Mouse (Mus musculus) G1E (cell line): ENCODE results near the gene Hist1h2ad. TPM values are rescaled to one million over a fixed set of nuclear protein-coding genes. Genes with fewer than 3 reads are reported as not detected.

Experiments
- ATAC-seq: 2 replicates; pipeline ENCODE4 v1.8.0; 2016; ENCODE audit warnings: mild to moderate bottlenecking; ENCODE audit not compliant: insufficient number of reproducible peaks, poor library complexity, low FRiP score, severe bottlenecking; ENCODE audit errors: extremely low read depth
- DNase-seq: peaks from one replicate; pipeline ENCODE4 v3.0.0; 2012; ENCODE audit warnings: low spot score
- H3K27me3 ChIP-seq: 2 replicates; pipeline ENCODE4 v1.6.1; 2012; ENCODE audit warnings: mild to moderate bottlenecking, low read length, inconsistent platforms; ENCODE audit not compliant: insufficient read depth
- H3K36me3 ChIP-seq: replicated peaks from 2 replicates; pipeline ENCODE3; 2012; ENCODE audit warnings: mild to moderate bottlenecking, inconsistent platforms
- H3K4me1 ChIP-seq: 2 replicates; pipeline ENCODE4 v1.6.1; 2012; ENCODE audit warnings: low read depth, low read length, inconsistent platforms, mixed read lengths; ENCODE audit not compliant: insufficient read depth
- H3K4me3 ChIP-seq: 2 replicates; pipeline ENCODE4 v1.5.1; 2012; ENCODE audit warnings: low read depth, mild to moderate bottlenecking, inconsistent platforms, low read length, moderate library complexity, mixed read lengths
- H3K9me3 ChIP-seq: replicated peaks from 2 replicates; pipeline ENCODE4 v1.6.1; 2012; ENCODE audit warnings: inconsistent platforms
- CTCF ChIP-seq: IDR thresholded peaks from 2 replicates; pipeline ENCODE4 v1.5.1; 2012; ENCODE audit warnings: low read depth, low read length, inconsistent platforms, mixed read lengths
- GATA1 ChIP-seq: IDR thresholded peaks from 2 replicates; pipeline ENCODE4 v1.6.1; 2012; ENCODE audit warnings: borderline replicate concordance, low read length, inconsistent platforms, mixed read lengths
- GATA2 ChIP-seq: IDR thresholded peaks from 2 replicates; pipeline ENCODE4 v1.6.1; 2012; ENCODE audit warnings: low read depth, low read length, inconsistent platforms, borderline replicate concordance
- POLR2AphosphoS5 ChIP-seq: IDR thresholded peaks from 2 replicates; pipeline ENCODE4 v1.6.1; 2012; ENCODE audit warnings: low read depth, low read length, inconsistent platforms; ENCODE audit not compliant: insufficient replicate concordance
- TAL1 ChIP-seq: conservative IDR thresholded peaks from 2 replicates; pipeline ENCODE4 v1.6.1; 2012; ENCODE audit warnings: low read depth, low read length, inconsistent platforms, mixed read lengths
- polyA plus RNA-seq: library from polyadenylated mRNA; stranded (reverse); fragments of >175 nt; gene quantifications from 2 replicates; pipeline ENCODE4 v1.2.3, GENCODE M21; 2012
- total RNA-seq, 2 experiments: library from RNA; stranded (forward) in 1 of 2; stranded (reverse) in 1 of 2; fragments of 200-1000 nt in 1 of 2; fragments of >200 nt in 1 of 2; fragmentation: Nextera tagmentation in 1 of 2; gene quantifications; 2 replicates each; pipeline ENCODE4 v1.2.3; 2014 to 2017

Gene Hist1h2ad
- total and polyA plus RNA-seq, 3 experiments = 2.3 to 491 (median 7.3) TPM

DNA sequence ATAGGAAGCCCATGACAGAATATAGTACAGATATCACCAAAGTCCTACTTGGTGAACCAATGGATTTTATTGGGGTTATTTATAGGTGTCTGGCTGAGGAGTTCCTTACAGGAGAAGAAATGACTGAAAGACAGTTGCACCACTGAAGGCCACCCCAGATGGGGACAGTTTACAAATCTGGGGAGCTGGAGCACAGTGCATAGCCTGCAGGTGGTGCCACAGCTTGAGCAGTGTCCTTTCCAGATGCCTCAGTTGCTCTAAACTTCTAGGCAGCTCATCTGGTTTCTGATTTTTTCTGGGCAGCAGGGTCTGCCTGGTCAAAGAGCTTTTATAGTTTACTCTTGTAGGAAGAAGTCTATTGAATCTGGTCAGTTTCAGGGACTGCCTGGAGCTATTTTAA lies 35.7 kb downstream of the Hist1h2ad start:
- H3K9me3 ChIP-seq = no peaks in the 10 kb centered on the region
- TF ChIP-seq GATA1 = no peak
- no peak for TF ChIP-seq GATA2
- no peak for TF ChIP-seq CTCF
- no peak for TF ChIP-seq TAL1
- TF ChIP-seq POLR2AphosphoS5 = no peak
- H3K4me1 ChIP-seq = peaks cover 15% of the 10 kb centered on the region
- H3K4me3 ChIP-seq = no peak overlapping the region
- DNase-seq (no peak), ATAC-seq (no peak)
- H3K36me3 ChIP-seq = peaks cover 22% of the 10 kb centered on the region
- no peaks in the 10 kb centered on the region for H3K27me3 ChIP-seq

DNA sequence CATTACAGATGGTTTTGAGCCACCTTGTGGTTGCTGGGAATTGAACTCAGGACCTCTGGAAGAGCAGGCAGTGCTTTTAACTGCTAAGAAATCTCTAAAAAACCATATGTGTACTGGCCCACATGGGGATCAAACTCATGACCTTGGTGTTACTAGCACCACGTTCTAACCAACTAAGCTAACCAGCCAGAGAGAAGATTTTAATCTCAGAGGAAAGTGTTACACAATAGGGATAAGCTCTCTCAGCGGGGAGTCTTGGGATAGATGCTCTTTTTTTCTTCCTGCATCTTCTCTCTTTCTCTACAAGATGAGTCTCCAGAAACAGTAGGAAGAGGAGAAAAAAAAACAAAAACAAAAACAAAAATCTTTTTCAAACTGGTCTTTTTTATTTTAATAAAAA lies 36.2 kb downstream of the Hist1h2ad start:
- Histone ChIP-seq H3K4me1 (peaks cover 11% of the 10 kb centered on the region), H3K9me3 (no peaks in the 10 kb centered on the region), H3K4me3 (no peak overlapping the region), H3K36me3 (peaks cover 18% of the 10 kb centered on the region), H3K27me3 (no peaks in the 10 kb centered on the region)
- TF ChIP-seq CTCF (no peak), TAL1 (no peak), GATA1 (no peak)
- ATAC-seq (no peak), DNase-seq (no peak)

DNA sequence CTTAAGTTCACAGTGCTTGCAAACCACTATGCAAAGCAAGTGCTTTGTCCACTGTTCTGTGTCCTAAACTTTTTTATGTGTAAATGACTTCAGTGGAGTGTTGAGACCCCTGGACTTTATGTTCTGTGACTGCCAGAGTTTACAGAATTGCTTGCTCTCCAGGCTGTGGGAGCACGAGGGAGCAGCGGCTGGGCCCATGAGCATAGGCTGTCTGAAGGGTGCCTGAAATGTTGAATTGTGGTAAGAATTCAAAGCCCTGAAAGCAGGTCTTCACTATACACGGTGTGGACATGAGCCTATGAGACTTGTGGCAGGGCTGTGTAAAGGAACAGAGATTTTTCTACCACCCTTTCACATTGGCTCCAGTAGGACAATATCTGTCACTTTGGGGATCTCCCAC lies 37.5 kb downstream of the Hist1h2ad start:
- Histone ChIP-seq H3K4me1 (peaks cover 11% of the 10 kb centered on the region), H3K4me3 (no peak overlapping the region), H3K9me3 (no peaks in the 10 kb centered on the region), H3K36me3 (peaks cover 18% of the 10 kb centered on the region), H3K27me3 (no peaks in the 10 kb centered on the region)
- no peak for TF ChIP-seq GATA1
- TF ChIP-seq GATA2 = no peak
- no peak for TF ChIP-seq POLR2AphosphoS5
- TF ChIP-seq CTCF = no peak
- no peak for TF ChIP-seq TAL1
- ATAC-seq (no peak), DNase-seq (no peak)

DNA sequence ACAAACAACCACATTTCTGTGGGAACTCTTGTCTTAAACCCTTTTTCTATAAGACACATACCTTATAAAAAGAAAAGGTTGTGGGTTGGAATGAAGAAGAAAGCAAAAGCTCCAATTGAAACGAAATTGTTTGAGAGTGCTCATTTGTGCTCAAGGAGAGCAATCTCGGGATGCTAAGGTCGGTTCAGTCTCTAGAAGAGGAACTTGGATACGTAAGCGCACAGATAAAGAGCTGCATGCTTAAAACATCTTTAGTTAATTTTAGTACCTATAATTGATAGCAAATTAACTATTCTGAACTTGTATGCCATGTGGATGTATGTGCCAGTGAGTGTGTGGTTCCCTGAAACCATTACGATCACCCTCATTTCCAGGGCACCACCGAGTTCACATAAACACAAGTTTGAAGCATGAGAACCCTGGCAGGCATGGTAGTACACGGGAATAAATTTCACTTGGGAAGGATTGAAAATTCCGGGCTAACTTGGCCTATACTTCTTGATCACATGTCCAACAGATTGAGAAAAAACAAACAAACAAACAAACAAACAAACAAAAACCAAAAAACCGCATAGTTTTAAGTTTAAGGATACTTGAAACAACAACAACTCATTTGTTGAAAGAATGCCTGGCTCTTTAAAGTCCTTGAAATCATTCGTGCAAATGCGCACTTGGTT lies 46.0 kb downstream of the Hist1h2ad start:
- DNase-seq (no peak), ATAC-seq (no peak)
- TF ChIP-seq POLR2AphosphoS5 = no peak
- no peak for TF ChIP-seq GATA2
- TF ChIP-seq TAL1 = no peak
- TF ChIP-seq GATA1 = no peak
- no peak for TF ChIP-seq CTCF
- peak overlapping the region; percentile 70 for H3K4me3 ChIP-seq
- H3K4me1 ChIP-seq = peaks cover 23% of the 10 kb centered on the region
- no peaks in the 10 kb centered on the region for H3K36me3 ChIP-seq
- no peaks in the 10 kb centered on the region for H3K27me3 ChIP-seq
- H3K9me3 ChIP-seq = no peaks in the 10 kb centered on the region

DNA sequence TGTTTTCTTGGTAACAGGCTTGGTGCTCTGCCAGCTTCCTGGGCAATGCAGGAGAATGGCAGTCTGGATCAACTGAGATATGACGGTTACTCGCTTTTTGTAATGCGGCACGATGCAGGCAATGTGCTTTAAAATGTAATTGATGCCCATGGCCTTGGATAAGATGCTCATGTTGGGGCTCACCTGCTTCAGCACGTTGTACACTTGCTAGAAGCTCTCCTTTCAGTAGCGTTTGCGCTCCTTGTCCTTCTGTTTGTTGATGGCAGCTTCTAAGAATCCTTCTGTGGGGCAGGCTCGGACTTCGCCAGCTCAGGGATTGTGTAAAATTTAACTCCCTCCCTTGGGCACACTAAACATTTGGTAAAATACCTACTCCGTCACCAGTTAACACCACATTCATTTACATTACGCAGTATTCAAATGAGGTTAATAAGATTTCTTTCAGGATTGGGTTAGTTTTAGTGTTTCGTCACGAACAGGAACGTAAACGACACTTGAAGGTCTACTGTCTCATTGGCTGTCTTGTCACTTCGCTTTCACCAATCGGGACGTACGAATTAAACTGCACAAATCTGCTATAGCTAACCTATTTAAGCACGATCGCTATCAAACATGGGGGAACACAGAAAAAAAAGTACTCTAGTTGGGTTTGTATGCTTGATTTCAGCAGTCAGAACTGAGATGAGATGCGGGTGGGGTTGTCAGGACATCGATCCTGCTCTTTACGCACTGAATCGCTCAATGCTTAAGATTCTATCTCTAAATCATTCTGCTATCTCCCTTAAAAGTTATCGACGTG lies 46.8 kb downstream of the Hist1h2ad start, which contains the start of gene Hist1h2be:
TSS of gene Hist1h2be (minus strand) at position 392 of the 799 bp plus-strand sequence.
- Histone ChIP-seq H3K27me3 (0 out of 2 replicates have a peak, but pooled peaks cover 5% of the 10 kb centered on the region), H3K4me3 (peak within 1 kb of the TSS; percentile 70), H3K9me3 (no peaks in the 10 kb centered on the region), H3K4me1 (peaks cover 23% of the 10 kb centered on the region), H3K36me3 (no peaks in the 10 kb centered on the region)
- peak; percentile 47 for DNase-seq
- TF ChIP-seq GATA2 = no peak
- TF ChIP-seq POLR2AphosphoS5 = peak; percentile 96
- peak; percentile 79 for ATAC-seq

DNA sequence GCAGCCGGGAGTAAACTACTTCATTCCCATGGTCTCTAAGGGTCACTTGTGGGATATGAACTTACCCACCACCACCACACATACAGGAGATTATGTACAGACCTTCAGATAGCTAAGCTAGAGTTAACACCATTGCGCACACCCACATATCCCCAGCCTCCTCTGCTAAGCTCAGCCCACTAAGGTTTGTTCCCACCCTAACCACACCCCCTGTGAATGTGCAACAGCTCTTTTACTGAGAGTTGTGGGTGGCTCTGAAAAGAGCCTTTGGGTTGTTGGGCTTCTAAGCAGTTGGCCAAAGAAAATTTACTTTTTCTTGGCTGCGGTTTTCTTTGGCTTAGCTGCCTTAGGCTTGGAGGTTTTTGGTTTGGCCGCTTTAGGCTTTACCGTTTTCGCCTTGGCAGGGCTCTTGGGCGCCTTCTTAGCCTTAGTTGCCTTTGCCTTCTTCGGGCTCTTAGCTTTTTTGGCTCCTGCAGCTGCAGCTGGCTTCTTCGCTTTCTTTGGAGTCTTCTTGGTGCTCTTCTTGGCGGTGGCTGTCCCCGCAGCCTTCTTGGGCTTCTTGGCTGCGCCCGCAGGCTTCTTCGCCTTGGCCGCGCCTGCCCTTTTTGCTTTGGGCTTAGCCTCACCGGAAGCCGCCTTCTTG lies 47.5 kb downstream of the Hist1h2ad start:
- no peaks in the 10 kb centered on the region for H3K9me3 ChIP-seq

More for the DNA sequence above, 47.5 kb downstream of the Hist1h2ad start:
- DNase-seq (peak; percentile 55), ATAC-seq (peak; percentile 62)
- Histone ChIP-seq H3K27me3 (peaks cover 5% of the 10 kb centered on the region; the same call in 1 of the 2 replicates), H3K4me1 (peaks cover 23% of the 10 kb centered on the region), H3K4me3 (peak overlapping the region; percentile 70), H3K36me3 (no peaks in the 10 kb centered on the region)
- 0 out of 2 replicates have a peak, but pooled peaks have one; percentile 8 for TF ChIP-seq POLR2AphosphoS5
- TF ChIP-seq GATA2 = no peak
